Mouse (Mus musculus) heart, postnatal 0 days (tissue): ENCODE results near the gene Rhbdd3.

Experiments
- CTCF ChIP-seq: IDR thresholded peaks from 2 replicates; pipeline ENCODE4 v1.5.1; 2016; ENCODE audit warnings: antibody characterized with exemption, control low read depth, low read depth
- EP300 ChIP-seq: IDR thresholded peaks from 2 replicates; pipeline ENCODE4 v1.6.1; 2016; ENCODE audit warnings: antibody characterized with exemption, low read depth

DNA sequence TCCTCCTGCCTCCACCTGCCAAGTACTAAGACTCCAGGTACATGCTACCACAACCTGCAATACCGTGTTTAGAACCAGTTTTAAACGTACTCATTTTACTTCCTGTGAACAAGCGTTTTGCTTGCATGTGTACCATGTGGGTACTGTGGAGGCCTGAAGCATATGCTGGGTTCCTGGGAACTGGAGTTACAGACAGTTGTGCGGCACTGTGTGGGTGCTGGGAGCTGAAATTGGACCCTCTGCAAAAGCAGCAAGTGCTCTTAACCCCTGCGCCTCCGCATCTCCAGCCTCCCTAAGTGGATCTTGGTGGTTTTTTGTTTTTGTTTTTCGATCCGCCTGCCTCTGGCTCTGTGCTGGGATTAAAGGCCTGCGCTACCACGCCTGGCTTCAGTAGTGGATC is 47.1 kb upstream of the Rhbdd3 start:
- TF ChIP-seq EP300 (no peak), CTCF (no peak)
